Mouse (Mus musculus) liver, adult 2 months (tissue): ENCODE measurements around the gene Speer4e. TPM values are rescaled to one million over a fixed set of nuclear protein-coding genes. Genes with fewer than 3 reads are reported as not detected.
"Not testable (repeated sequence)": the region's sequence is repeated elsewhere in the genome, so short reads cannot be mapped to it uniquely, and the experiment has no call there.

ENCODE experiments used
- DNase-seq: peaks from one replicate; pipeline ENCODE4 v3.0.0-alpha.2; 2011; ENCODE audit warnings: low read depth, low spot score; ENCODE audit errors: extremely low read depth
- H3K27ac ChIP-seq: fragments of 200-500 bp; replicated peaks from 2 replicates; pipeline ENCODE4 v1.5.1; 2012; ENCODE audit warnings: low read depth, mild to moderate bottlenecking, control low read depth, inconsistent platforms, low read length; ENCODE audit not compliant: insufficient read depth
- H3K27me3 ChIP-seq: fragments of 200-500 bp; 2 replicates; pipeline ENCODE4 v1.6.1; 2012; ENCODE audit warnings: mild to moderate bottlenecking, moderate library complexity, low read length, inconsistent platforms; ENCODE audit not compliant: control insufficient read depth, insufficient read depth
- H3K36me3 ChIP-seq: fragments of 200-500 bp; 2 replicates; pipeline ENCODE4 v1.6.1; 2012; ENCODE audit warnings: low read length, inconsistent platforms; ENCODE audit not compliant: control insufficient read depth, insufficient read depth
- H3K4me1 ChIP-seq: fragments of 200-500 bp; 2 replicates; pipeline ENCODE4 v1.6.1; 2011; ENCODE audit warnings: low read length; ENCODE audit not compliant: control insufficient read depth, insufficient read depth
- H3K4me3 ChIP-seq: fragments of 200-500 bp; 2 replicates; pipeline ENCODE4 v1.5.1; 2011; ENCODE audit warnings: low read depth, mild to moderate bottlenecking, control low read depth, low read length, moderate library complexity; ENCODE audit not compliant: insufficient read depth
- H3K79me2 ChIP-seq: fragments of 200-500 bp; 2 replicates; pipeline ENCODE4 v1.6.1; 2012; ENCODE audit warnings: inconsistent platforms, mild to moderate bottlenecking, low read length, moderate library complexity; ENCODE audit not compliant: control insufficient read depth, insufficient read depth
- H3K9ac ChIP-seq: fragments of 200-500 bp; 2 replicates; pipeline ENCODE4 v1.6.1; 2012; ENCODE audit warnings: low read depth, mild to moderate bottlenecking, control low read depth, inconsistent platforms, low read length
- CTCF ChIP-seq: fragments of 200-500 bp; IDR thresholded peaks from 2 replicates; pipeline ENCODE4 v1.5.1; 2011; ENCODE audit warnings: low read depth, low read length, control low read depth
- POLR2A ChIP-seq: fragments of 200-500 bp; IDR thresholded peaks from 2 replicates; pipeline ENCODE4 v1.6.1; 2011; ENCODE audit warnings: low read length, control low read depth; ENCODE audit not compliant: insufficient read depth; ENCODE audit errors: extremely low read depth
- WGBS: fragments of 180-500 bp; shearing (Covaris S2); methylation state at CpG from one replicate; pipeline ENCODE4 v1.1.7; 2018; 5-methylcytosine and 5-hydroxymethylcytosine counted together
- polyA plus RNA-seq: library from polyadenylated mRNA; depleted of rRNA; stranded (reverse); fragments of >200 nt; gene quantifications from 2 replicates; pipeline ENCODE4 v1.2.3, GENCODE M21; 2012; rRNA removed
- total RNA-seq: library from RNA; depleted of rRNA; stranded (reverse); fragments of >200 nt; gene quantifications from 2 replicates; pipeline ENCODE4 v1.2.3, GENCODE M21; 2014; rRNA removed

Speer4e gene
- total and polyA plus RNA-seq, 2 experiments = not detected

DNA sequence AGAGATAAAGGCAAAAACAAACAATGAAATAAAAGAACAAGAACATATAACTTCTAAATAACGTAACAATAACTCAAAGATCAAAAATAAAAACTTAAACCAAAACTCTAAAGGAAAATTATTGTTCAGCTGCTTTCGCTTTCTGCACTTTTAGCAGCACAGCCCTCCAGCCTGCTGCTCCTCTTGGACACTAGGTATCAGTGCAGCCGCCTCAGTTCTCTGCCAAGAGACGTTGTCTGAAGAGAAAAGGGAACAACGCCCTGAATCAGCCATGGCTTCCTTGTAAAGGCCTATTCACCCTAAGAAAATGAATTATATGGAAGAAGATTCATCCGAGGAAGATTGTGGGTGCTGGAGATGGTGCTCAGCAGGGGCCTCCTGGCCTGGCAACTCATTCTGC, 4.5 kb downstream of the Speer4e start:
- DNase-seq, H3K4me3 ChIP-seq, H3K27me3 ChIP-seq, H3K9ac ChIP-seq, H3K36me3 ChIP-seq, H3K4me1 ChIP-seq, H3K27ac ChIP-seq, H3K79me2 ChIP-seq: not testable (repeated sequence)
- WGBS = 59% methylated on average over 5 of the region's 6 CpGs

DNA sequence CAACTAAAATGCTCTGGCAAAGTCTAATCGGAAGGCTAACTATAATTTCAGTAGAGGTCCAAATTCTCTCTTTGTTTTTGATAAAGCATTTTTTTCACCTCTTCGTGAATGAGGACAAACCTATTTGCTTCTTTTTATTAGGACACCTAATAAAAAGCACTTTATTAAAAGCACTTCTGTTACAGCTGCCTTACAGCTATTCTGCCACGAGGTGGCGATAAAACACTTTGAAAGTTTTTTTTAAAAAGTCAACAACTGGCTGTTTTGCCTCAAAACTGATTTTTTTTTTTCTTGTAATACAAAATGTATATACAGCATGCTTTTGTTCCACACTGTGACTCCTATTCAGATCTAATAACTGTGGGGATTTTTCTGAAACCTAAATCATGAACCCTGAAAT, 11.2 kb downstream of the Speer4e start:
- 26% methylated on average over 4 of the region's 4 CpGs for WGBS
- not testable (repeated sequence) for H3K4me1 ChIP-seq, H3K27me3 ChIP-seq, H3K79me2 ChIP-seq, H3K36me3 ChIP-seq, H3K4me3 ChIP-seq, H3K9ac ChIP-seq, H3K27ac ChIP-seq
- DNase-seq = peak; percentile 4

DNA sequence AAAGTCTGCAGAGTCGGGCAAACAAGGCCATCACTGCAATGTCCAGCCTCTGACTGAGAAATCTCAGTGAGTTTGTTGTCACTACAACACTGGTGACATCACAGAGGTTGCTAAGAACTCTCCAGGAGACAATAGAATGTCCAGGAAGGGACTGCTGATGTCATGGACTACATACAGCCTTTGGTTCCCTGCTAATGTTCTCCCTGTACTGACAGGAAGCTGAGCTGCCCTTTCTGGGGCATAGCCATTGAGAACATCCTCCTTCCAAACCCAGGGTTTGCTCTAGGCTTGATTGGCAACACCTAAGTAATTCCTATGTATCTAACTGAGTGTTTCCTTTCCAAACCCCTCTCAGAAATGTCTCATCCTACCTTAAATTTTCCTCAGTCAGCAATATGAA, 23.4 kb downstream of the Speer4e start, which contains the start of gene Gm9758:
TSS of gene Gm9758 (minus strand) at position 101 of the 400 bp plus-strand sequence.
- not testable (repeated sequence) for H3K9ac ChIP-seq, DNase-seq, H3K36me3 ChIP-seq, H3K4me3 ChIP-seq, H3K79me2 ChIP-seq, H3K4me1 ChIP-seq, H3K27me3 ChIP-seq, H3K27ac ChIP-seq
- WGBS = 35% methylated on average over 1 of the region's 1 CpGs

DNA sequence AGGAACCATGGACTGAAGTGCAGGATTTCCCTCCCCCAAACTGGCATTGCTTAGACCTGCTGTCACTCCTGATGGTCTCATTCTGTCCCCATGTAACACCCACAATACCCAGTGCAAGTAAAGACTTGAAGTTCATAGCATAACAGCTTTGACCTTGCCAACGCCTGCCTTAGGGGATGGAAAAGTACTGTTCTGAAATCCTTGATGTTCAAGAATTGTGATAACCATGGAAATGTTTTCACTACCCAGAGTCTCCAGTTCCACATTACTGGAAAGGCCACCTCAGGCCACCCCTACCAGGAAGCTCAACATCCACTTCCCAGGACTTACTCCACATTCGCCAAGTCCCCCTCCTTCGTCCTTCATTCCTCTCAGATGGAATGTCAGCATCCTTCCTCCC, 23.9 kb downstream of the Speer4e start:
- not testable (repeated sequence) for H3K9ac ChIP-seq

DNA sequence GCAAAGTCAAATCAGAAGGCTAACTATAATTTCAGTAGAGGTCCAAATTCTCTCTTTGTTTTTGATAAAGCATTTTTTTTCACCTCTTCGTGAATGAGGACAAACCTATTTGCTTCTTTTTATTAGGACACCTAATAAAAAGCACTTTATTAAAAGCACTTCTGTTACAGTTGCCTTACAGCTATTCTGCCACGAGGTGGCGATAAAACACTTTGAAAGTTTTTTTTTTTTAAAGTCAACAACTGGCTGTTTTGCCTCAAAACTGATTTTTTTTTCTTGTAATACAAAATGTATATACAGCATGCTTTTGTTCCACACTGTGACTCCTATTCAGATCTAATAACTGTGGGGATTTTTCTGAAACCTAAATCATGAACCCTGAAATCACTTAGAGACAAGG, 34.7 kb downstream of the Speer4e start:
- not testable (repeated sequence) for H3K27me3 ChIP-seq, H3K4me1 ChIP-seq, H3K27ac ChIP-seq, H3K4me3 ChIP-seq, H3K79me2 ChIP-seq, DNase-seq, H3K36me3 ChIP-seq, H3K9ac ChIP-seq
- 14% methylated on average over 3 of the region's 3 CpGs for WGBS

More for the DNA sequence above, 23.9 kb downstream of the Speer4e start:
- not testable (repeated sequence) for H3K79me2 ChIP-seq, H3K4me1 ChIP-seq, H3K4me3 ChIP-seq, H3K27ac ChIP-seq, H3K36me3 ChIP-seq, DNase-seq, H3K27me3 ChIP-seq
- WGBS = 63% methylated on average over 2 of the region's 3 CpGs

DNA sequence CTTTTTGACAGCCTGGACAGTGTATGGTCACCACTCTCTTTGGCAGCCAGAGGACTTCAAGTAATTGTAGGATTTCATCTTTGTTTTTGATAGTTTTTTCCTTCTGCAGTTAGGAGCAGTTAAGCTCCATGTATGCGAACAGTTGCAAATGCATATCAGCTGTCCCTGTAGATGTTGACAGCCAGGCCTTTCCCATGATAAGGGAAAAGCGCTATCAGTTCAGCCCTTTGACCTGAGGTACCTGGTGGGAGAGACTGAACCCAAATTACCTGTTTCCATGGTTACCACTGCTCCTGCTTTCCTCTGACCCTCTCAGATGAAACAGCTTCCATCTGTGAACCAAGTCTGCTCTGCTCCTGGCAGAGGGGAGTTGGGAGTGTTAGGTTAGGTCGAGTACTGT, 46.0 kb downstream of the Speer4e start:
- DNase-seq = no peak
- TF ChIP-seq CTCF = no peak
- TF ChIP-seq POLR2A = no peak
- Histone ChIP-seq H3K4me1 (no peaks in the 10 kb centered on the region), H3K27ac (no peak overlapping the region), H3K79me2 (no peaks in the 10 kb centered on the region), H3K27me3 (no peaks in the 10 kb centered on the region), H3K36me3 (no peaks in the 10 kb centered on the region), H3K9ac (no peak overlapping the region), H3K4me3 (no peak overlapping the region)
- 23% methylated on average over 3 of the region's 3 CpGs for WGBS

DNA sequence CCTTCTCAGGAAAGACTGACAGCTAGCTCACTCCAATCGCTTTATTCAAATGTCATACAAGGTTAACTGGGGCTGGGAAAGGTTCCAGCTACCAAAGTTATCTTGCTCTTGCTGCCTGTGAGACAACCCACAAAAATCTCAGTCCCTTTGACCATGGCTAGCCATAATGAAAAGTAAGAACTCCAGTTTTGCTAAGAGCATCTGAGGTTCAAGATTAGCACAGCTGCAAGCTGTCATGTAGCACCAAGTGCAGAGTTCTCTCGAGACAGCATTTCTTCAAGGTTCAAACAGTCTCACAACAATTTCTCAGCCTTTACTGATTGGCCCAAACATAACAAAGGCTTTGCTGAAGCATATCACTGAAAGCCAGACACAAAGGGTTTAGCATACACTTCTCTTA, 52.9 kb downstream of the Speer4e start:
- 49% methylated on average over 2 of the region's 2 CpGs for WGBS
- H3K4me1 ChIP-seq, H3K4me3 ChIP-seq, H3K27me3 ChIP-seq, H3K27ac ChIP-seq, H3K9ac ChIP-seq, H3K36me3 ChIP-seq, DNase-seq, H3K79me2 ChIP-seq: not testable (repeated sequence)

Other genes with a start within 250 kb of the Speer4e start
- gene Gm9758, start 23.5 kb downstream of the Speer4e start, total RNA-seq = not detected in 2 replicates
- gene Gm9758, start 23.5 kb downstream of the Speer4e start, polyA plus RNA-seq = not detected in 2 replicates
- gene Gm10354, start 40.5 kb upstream of the Speer4e start, total RNA-seq = not detected in 2 replicates
- gene Gm10354, start 40.5 kb upstream of the Speer4e start, polyA plus RNA-seq = not detected in 2 replicates
- not detected in 2 replicates for gene Gm17019, start 94.6 kb upstream of the Speer4e start, total RNA-seq
- gene Gm17019, start 94.6 kb upstream of the Speer4e start, polyA plus RNA-seq = not detected in 2 replicates